Mouse (Mus musculus) ES-Bruce4 (cell line): ENCODE measurements around the gene Dync1i1. TPM values are rescaled to one million over a fixed set of nuclear protein-coding genes. Genes with fewer than 3 reads are reported as not detected.

Experiments
- H3K27ac ChIP-seq: 2 replicates; pipeline ENCODE4 v1.5.1; 2012; ENCODE audit warnings: low read length, inconsistent platforms; ENCODE audit not compliant: insufficient read depth
- H3K27me3 ChIP-seq: 2 replicates; pipeline ENCODE4 v1.6.1; 2012; ENCODE audit warnings: mild to moderate bottlenecking, low read length, inconsistent platforms; ENCODE audit not compliant: control insufficient read depth, poor library complexity, insufficient read depth, severe bottlenecking
- H3K36me3 ChIP-seq: 2 replicates; pipeline ENCODE4 v1.6.1; 2012; ENCODE audit warnings: inconsistent platforms, mild to moderate bottlenecking, low read length, moderate library complexity; ENCODE audit not compliant: control insufficient read depth, poor library complexity, insufficient read depth, severe bottlenecking
- H3K4me1 ChIP-seq: one replicate; pipeline ENCODE4 v1.8.1; 2011; ENCODE audit warnings: low read length; ENCODE audit not compliant: control insufficient read depth, insufficient read depth
- H3K4me3 ChIP-seq: 2 replicates; pipeline ENCODE4 v1.5.1; 2011; ENCODE audit warnings: low read depth, mild to moderate bottlenecking, low read length
- H3K9ac ChIP-seq: 2 replicates; pipeline ENCODE4 v1.6.1; 2012; ENCODE audit warnings: low read depth, mild to moderate bottlenecking, inconsistent platforms; ENCODE audit not compliant: poor library complexity, severe bottlenecking
- H3K9me3 ChIP-seq: replicated peaks from 2 replicates; pipeline ENCODE4 v1.6.1; 2012; ENCODE audit warnings: mild to moderate bottlenecking, low read length, inconsistent platforms; ENCODE audit not compliant: control insufficient read depth, poor library complexity, insufficient read depth, severe bottlenecking
- CTCF ChIP-seq: IDR thresholded peaks from one replicate; pipeline ENCODE4 v1.8.1; 2011; ENCODE audit warnings: low read depth, low read length
- EP300 ChIP-seq: IDR thresholded peaks from 2 replicates; pipeline ENCODE4 v1.6.1; 2011; ENCODE audit warnings: low read depth, low read length; ENCODE audit not compliant: insufficient read depth
- POLR2A ChIP-seq: IDR thresholded peaks from one replicate; pipeline ENCODE4 v1.8.1; 2011; ENCODE audit warnings: low read length; ENCODE audit not compliant: insufficient read depth
- polyA plus RNA-seq: library from polyadenylated mRNA; stranded (reverse); fragments of >200 nt; gene quantifications from 2 replicates; pipeline ENCODE4 v1.2.4, GENCODE M21; 2011; ENCODE audit warnings: low read depth; ENCODE audit not compliant: missing spikeins, insufficient read depth, insufficient read length

Dync1i1 gene
- polyA plus RNA-seq, 1 experiment: 0.25 TPM

GRCm38 (mm10) chr6:6052696-6053095 is 327.3 kb downstream of the Dync1i1 start:
- Histone ChIP-seq H3K27ac (no peak overlapping the region), H3K9me3 (no peaks in the 10 kb centered on the region), H3K36me3 (peaks cover 2% of the 10 kb centered on the region; the same call in 1 of the 2 replicates), H3K9ac (no peak overlapping the region), H3K4me3 (no peak overlapping the region), H3K4me1 (no peaks in the 10 kb centered on the region), H3K27me3 (no peaks in the 10 kb centered on the region)
- TF ChIP-seq POLR2A (no peak), CTCF (no peak), EP300 (no peak)

GRCm38 (mm10) chr6:6053946-6054345 is 328.5 kb downstream of the Dync1i1 start:
- no peak overlapping the region for H3K9ac ChIP-seq
- no peak overlapping the region for H3K4me3 ChIP-seq
- H3K36me3 ChIP-seq: 0 out of 2 replicates have a peak, but pooled peaks cover 2% of the 10 kb centered on the region
- H3K4me1 ChIP-seq: peaks cover 3% of the 10 kb centered on the region
- TF ChIP-seq POLR2A (no peak), CTCF (no peak), EP300 (no peak)
- H3K27ac ChIP-seq: no peak overlapping the region
- no peaks in the 10 kb centered on the region for H3K27me3 ChIP-seq
- H3K9me3 ChIP-seq: no peaks in the 10 kb centered on the region

GRCm38 (mm10) chr6:6058548-6058947 is 333.1 kb downstream of the Dync1i1 start:
- Histone ChIP-seq H3K4me1 (peaks cover 3% of the 10 kb centered on the region), H3K9ac (no peak overlapping the region), H3K4me3 (no peak overlapping the region), H3K36me3 (no peaks in the 10 kb centered on the region), H3K27me3 (no peaks in the 10 kb centered on the region), H3K9me3 (no peaks in the 10 kb centered on the region), H3K27ac (no peak overlapping the region)
- no peak for TF ChIP-seq CTCF
- no peak for TF ChIP-seq EP300
- TF ChIP-seq POLR2A: no peak

GRCm38 (mm10) chr6:6067201-6067600 is 341.8 kb downstream of the Dync1i1 start:
- Histone ChIP-seq H3K9me3 (no peaks in the 10 kb centered on the region), H3K27me3 (no peaks in the 10 kb centered on the region; the same call in 1 of the 2 replicates), H3K4me3 (no peak overlapping the region), H3K36me3 (peaks cover 2% of the 10 kb centered on the region; the same call in 1 of the 2 replicates), H3K9ac (no peak overlapping the region), H3K27ac (no peak overlapping the region), H3K4me1 (no peaks in the 10 kb centered on the region)
- no peak for TF ChIP-seq POLR2A
- TF ChIP-seq CTCF: no peak
- no peak for TF ChIP-seq EP300

GRCm38 (mm10) chr6:6070015-6070414 is 344.6 kb downstream of the Dync1i1 start:
- no peaks in the 10 kb centered on the region for H3K4me1 ChIP-seq
- no peak overlapping the region for H3K9ac ChIP-seq
- H3K27ac ChIP-seq: no peak overlapping the region

GRCm38 (mm10) chr6:6071038-6071437 is 345.6 kb downstream of the Dync1i1 start:
- Histone ChIP-seq H3K9ac (no peak overlapping the region), H3K36me3 (peaks cover 6% of the 10 kb centered on the region), H3K4me3 (no peak overlapping the region), H3K4me1 (no peaks in the 10 kb centered on the region), H3K9me3 (no peaks in the 10 kb centered on the region), H3K27me3 (no peaks in the 10 kb centered on the region; the same call in 1 of the 2 replicates), H3K27ac (no peak overlapping the region)
- TF ChIP-seq EP300 (no peak), POLR2A (no peak), CTCF (no peak)

More at GRCm38 (mm10) chr6:6070015-6070414, 344.6 kb downstream of the Dync1i1 start:
- peaks cover 6% of the 10 kb centered on the region for H3K36me3 ChIP-seq
- no peaks in the 10 kb centered on the region; the same call in 1 of the 2 replicates for H3K27me3 ChIP-seq
- TF ChIP-seq POLR2A (no peak), CTCF (no peak), EP300 (no peak)
- no peak overlapping the region for H3K4me3 ChIP-seq
- no peaks in the 10 kb centered on the region for H3K9me3 ChIP-seq
